Mouse (Mus musculus) large intestine, adult 2 months (tissue): ENCODE data around the gene Hsd17b12. TPM values are rescaled to one million over a fixed set of nuclear protein-coding genes. Genes with fewer than 3 reads are reported as not detected.

Experiments used
- DNase-seq: peaks from one replicate; pipeline ENCODE4 v3.0.0-alpha.2; 2012; ENCODE audit warnings: low read depth, low spot score
- WGBS: fragments of 180-500 bp; shearing (Covaris S2); methylation state at CpG from one replicate; pipeline ENCODE4 v1.1.7; 2018; 5-methylcytosine and 5-hydroxymethylcytosine counted together
- polyA plus RNA-seq: library from polyadenylated mRNA; depleted of rRNA; stranded (reverse); fragments of >200 nt; gene quantifications from 2 replicates; pipeline ENCODE4 v1.2.3, GENCODE M21; 2012

Hsd17b12 gene
- polyA plus RNA-seq, 1 experiment, result 39.0 TPM

GRCm38 (mm10) chr2:94103758-94104157 is 54.0 kb downstream of the Hsd17b12 start:
- 93% methylated on average over 2 of the region's 2 CpGs for WGBS
- DNase-seq, result no peak

GRCm38 (mm10) chr2:94089901-94090300 is 67.9 kb downstream of the Hsd17b12 start:
- 100% methylated on average over 1 of the region's 1 CpGs for WGBS
- DNase-seq, result no peak

GRCm38 (mm10) chr2:94069482-94069881 is 88.3 kb downstream of the Hsd17b12 start:
- 90% methylated on average over 5 of the region's 5 CpGs for WGBS
- DNase-seq, result no peak

- WGBS, result 91% methylated on average over 5 of the region's 5 CpGs
- no peak for DNase-seq
These were observed 91.1 kb downstream of the Hsd17b12 start for GRCm38 (mm10) chr2:94066540-94067135.

- WGBS, result 33% methylated on average over 7 of the region's 7 CpGs
- DNase-seq, result no peak
These were observed 91.6 kb downstream of the Hsd17b12 start for GRCm38 (mm10) chr2:94066120-94066519.

DNA sequence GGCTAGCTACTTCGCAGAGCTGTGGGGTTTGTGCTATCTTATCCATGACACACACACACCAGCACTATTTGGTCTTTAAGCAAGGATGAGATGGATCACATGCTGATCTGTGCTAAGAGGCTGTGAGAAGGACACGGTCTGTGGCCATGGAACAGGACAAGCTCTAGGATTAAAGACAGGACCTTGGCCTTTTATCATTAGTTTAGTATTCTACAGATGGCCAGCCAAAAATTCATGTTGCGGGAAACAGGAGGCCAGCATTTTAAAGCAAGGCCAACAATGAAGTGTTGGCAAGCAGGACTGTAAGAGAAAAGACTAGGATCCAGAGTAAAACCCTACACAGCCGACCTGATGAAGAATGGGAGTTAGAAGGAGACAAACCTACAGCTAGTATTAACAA is 95.0 kb downstream of the Hsd17b12 start:
- DNase-seq, result no peak
- 93% methylated on average over 4 of the region's 4 CpGs for WGBS

DNA sequence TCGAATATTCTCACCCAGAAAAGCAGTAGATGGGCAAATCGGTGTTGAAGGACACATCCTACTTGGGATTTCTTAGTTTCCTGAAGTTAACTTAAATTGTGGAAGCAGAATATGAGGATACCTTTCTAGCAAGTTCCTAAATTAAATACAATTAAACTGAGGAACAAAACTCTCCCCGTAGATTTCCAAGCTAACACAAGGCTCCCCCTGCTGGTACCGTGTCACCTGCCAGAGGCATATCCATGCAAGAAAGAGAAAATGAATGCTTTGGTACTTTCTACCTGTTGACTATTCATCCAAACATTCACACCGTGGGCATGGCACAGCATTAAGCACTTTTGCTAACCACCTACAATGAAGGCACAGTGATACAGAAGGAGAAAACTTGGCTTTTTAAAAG is 98.3 kb downstream of the Hsd17b12 start:
- 75% methylated on average over 5 of the region's 5 CpGs for WGBS
- no peak for DNase-seq

DNA sequence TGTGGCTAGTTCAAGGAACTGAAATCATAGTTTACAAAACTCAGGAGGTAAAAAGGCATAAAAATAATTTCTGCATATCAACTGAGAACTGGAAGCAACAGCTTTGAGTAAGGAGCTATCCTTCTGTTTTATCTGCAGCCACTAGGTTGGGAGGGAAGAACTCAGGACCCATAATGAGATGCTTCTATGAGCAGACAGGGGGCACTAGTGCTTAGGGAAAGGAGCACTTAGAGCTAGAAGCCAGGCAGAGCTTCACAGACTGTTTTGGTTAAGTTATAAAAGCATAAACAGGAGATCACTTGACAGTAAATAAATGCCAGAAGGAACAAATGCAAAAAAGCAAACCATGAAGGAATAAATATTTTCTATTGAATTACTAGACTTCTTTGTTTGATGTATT is 103.0 kb downstream of the Hsd17b12 start:
- DNase-seq, result no peak

DNA sequence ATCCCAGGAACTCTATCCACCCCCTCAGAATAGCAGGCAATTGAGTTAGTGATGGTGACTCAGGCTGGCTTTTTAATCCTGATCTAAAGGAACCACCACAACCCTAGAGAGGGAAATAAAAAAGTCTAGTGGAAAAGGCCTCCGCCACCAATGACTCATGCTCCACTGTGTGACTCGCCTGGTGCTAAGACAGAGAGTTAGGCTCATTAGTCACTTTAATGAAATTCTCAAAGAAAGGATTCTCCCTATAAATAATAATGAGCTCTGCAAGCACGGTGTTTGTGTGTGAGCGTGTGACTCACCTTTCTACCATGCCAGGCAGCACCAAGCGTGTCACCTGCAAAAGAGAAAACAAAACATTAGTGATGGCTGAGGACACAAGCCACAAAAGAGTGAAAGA is 105.8 kb downstream of the Hsd17b12 start:
- 87% methylated on average over 5 of the region's 5 CpGs for WGBS
- no peak for DNase-seq

GRCm38 (mm10) chr2:94050901-94051300 is 106.9 kb downstream of the Hsd17b12 start:
- 99% methylated on average over 3 of the region's 3 CpGs for WGBS
- DNase-seq, result no peak

- 43% methylated on average over 5 of the region's 5 CpGs for WGBS
- no peak for DNase-seq
These were observed 108.1 kb downstream of the Hsd17b12 start for GRCm38 (mm10) chr2:94049471-94050176.

DNA sequence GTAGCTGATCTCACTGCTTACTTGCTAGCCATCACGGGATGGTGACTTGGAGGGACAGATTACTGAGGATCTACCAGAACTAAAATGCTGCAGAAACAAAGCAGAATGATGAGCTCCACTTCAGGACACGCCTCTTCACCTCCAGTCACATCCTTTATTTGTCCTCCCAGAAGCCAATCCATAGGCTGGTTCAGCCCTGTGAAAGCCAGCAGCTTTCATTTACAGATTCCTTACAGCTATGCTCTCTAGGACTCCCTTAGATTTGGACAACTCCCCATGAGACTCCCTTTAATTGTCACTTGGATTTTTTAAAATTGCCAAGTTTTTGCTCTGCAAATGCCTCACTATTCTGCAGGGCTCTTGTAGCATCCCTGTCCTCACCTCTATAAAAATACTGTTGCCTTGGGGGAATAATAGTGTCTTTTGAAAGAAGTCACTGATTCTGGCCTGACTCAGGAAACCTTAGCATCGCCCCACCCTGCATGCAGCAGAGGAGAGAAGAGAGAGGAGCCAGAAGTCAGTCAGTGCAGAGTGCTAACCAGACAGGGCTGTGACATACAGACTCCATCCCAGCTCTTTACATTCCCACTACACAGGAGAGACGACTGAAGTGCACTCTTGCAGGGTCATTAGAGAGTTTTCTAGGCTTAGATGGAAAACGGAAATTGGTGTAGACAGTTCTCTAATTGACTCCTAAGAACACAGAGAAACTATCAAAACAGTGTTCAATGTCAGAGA is 108.9 kb downstream of the Hsd17b12 start:
- no peak for DNase-seq
- WGBS, result 73% methylated on average over 5 of the region's 5 CpGs

- no peak for DNase-seq
- 66% methylated on average over 1 of the region's 1 CpGs for WGBS
These were observed 109.5 kb downstream of the Hsd17b12 start for GRCm38 (mm10) chr2:94048271-94048670.

- 51% methylated on average over 6 of the region's 6 CpGs for WGBS
- DNase-seq, result no peak
These were observed 112.2 kb downstream of the Hsd17b12 start for GRCm38 (mm10) chr2:94045411-94046090.

DNA sequence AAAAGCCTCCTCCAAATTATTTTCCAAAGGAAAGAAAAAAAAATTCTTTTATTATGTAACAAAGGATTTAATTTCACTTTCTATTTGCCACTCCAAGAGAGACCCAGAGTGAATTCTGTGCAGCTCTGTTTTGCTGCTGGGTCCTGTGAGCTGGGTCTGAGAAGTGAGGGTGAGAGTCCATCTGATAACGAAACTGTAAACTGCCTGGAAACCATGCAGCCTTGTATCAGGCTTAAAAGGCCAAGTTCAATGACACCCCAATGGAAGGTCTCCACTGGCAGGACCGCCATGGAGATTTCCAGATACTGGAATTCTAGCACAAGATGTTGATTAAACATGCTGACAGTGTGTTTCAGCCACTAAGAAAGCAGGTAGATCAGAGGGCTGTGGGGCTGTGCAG is 113.6 kb downstream of the Hsd17b12 start:
- no peak for DNase-seq
- WGBS, result 86% methylated on average over 2 of the region's 2 CpGs

DNA sequence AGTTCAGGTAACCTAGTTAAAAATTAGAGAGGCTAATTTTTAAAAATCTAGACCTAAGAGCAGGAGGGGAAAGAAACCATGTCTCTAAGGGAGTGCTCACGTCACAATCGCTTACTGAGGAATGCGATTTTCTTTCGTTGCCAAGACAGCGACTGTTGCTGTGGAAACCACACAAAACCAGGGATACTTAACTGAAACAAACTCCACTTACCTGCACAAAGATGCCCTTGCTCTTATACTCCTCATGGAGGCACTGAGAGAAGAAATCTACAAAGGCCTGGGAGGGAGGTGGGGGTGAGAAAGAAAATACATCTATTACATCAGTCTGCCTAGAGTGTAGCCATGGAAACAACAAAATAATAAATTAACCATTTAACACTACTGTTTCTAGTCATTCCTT is 114.1 kb downstream of the Hsd17b12 start:
- no peak for DNase-seq
- WGBS, result 75% methylated on average over 5 of the region's 5 CpGs

DNA sequence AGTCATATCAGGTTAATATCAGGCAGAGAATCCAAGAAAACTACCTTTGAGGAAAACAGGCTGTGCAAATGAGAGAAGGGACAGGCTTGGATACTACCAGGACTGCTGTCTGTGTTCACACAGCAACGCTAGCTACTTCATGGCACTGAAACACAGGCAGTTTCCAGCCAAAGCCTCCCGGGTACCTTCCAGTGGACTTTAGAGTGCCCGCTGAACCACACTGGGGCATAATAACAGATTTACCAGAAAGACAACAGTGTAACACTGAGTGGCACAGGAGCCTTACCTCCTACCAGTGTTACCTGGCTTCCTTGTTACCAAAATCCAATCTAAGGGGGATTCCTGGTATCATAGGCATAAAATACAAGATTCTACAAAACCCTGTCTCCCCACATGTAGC is 115.3 kb downstream of the Hsd17b12 start:
- no peak for DNase-seq
- WGBS, result 97% methylated on average over 3 of the region's 3 CpGs

- WGBS, result 87% methylated on average over 5 of the region's 5 CpGs
- DNase-seq, result no peak
These were observed 117.2 kb downstream of the Hsd17b12 start for GRCm38 (mm10) chr2:94040391-94041125.

GRCm38 (mm10) chr2:94035428-94036331 is 122.1 kb downstream of the Hsd17b12 start:
- DNase-seq, result no peak

More at GRCm38 (mm10) chr2:94035428-94036331, 122.1 kb downstream of the Hsd17b12 start:
- WGBS, result 68% methylated on average over 9 of the region's 9 CpGs
